21 mouse cellular contexts compared by ENCODE assay signal in genomic region chr9:80215502-80215901, GRCm38 (mm10). TPM values are rescaled to one million over a fixed set of nuclear protein-coding genes. Genes with fewer than 3 reads are reported as not detected.
DNase-seq lines count a peak whose midpoint lies in the region; ATAC-seq and TF ChIP-seq lines count a peak whose summit lies in the region.
"Had no signal": no experiment of that assay in that cellular context is flagged by ENCODE, and none has a peak within 500 bp of the region (broad histone marks: within the 10 kb centered on the region; RNA-seq: fewer than 3 reads in every experiment).

No protein-coding gene starts in this region.

- no peak overlapping the region for H3K4me3 ChIP-seq in kidney, embryonic 15.5 days (replicated peaks)
- H3K4me3 ChIP-seq in kidney, postnatal 0 days (replicated peaks; ENCODE audit: low read depth, low read length): no peak overlapping the region
- no peak overlapping the region for H3K4me3 ChIP-seq in kidney, adult 2 months (ENCODE audit: insufficient read depth, low read depth, low read length)
- H3K4me3 ChIP-seq: embryonic facial prominence, embryonic 13.5 days; embryonic facial prominence, embryonic 15.5 days; erythroblast, embryonic 14.5 days; forebrain, embryonic 10.5 days; forebrain, embryonic 12.5 days had no signal

- no peaks in the 10 kb centered on the region for H3K27me3 ChIP-seq in kidney, embryonic 15.5 days
- H3K27me3 ChIP-seq in kidney, postnatal 0 days (ENCODE audit: insufficient read depth, low read length): no peaks in the 10 kb centered on the region
- no peaks in the 10 kb centered on the region for H3K27me3 ChIP-seq in kidney, adult 2 months (replicated peaks; ENCODE audit: control insufficient read depth, insufficient read depth, low read length)
- H3K27me3 ChIP-seq: embryonic facial prominence, embryonic 13.5 days; embryonic facial prominence, embryonic 15.5 days; forebrain, embryonic 12.5 days had no signal

- WGBS in kidney, embryonic 15.5 days: 63% methylated on average over 5 of the region's 5 CpGs
- 51% methylated on average over 5 of the region's 5 CpGs for WGBS in kidney, postnatal 0 days
- 61% methylated on average over 5 of the region's 5 CpGs for WGBS in kidney, adult 2 months

- DNase-seq in kidney, adult 11 months: no peak
- DNase-seq in kidney, postnatal 0 days (ENCODE audit: low spot score): peak; percentile 64
- DNase-seq in kidney, adult 2 months: no peak
- DNase-seq: adrenal gland, adult 2 months; adrenal gland, postnatal 10 days; adrenal gland, postnatal 25 days; cerebellum, adult 11 months; cerebellum, adult 18-20 months; cerebellum, adult 8-10 months; cerebellum, adult 9-11 months; cerebellum, postnatal 14 days; cerebellum, postnatal 36 days; embryo, embryonic 11 days had no signal

- TF ChIP-seq POLR2A in kidney, adult 2 months (IDR thresholded peaks at IDR 0.05; ENCODE audit: low read depth, low read length): no peak

- ATAC-seq in kidney, embryonic 15.5 days (replicated peaks; ENCODE audit: low FRiP score): peak; percentile 81
- ATAC-seq in kidney, postnatal 0 days (replicated peaks; ENCODE audit: low FRiP score, low read depth): peak; percentile 61; the same call in 1 of the 2 replicates
- ATAC-seq: forebrain, embryonic 14.5 days; forebrain, embryonic 16.5 days had no signal

- no peak overlapping the region for H3K4me2 ChIP-seq in kidney, embryonic 15.5 days
- no peak overlapping the region for H3K4me2 ChIP-seq in kidney, postnatal 0 days (ENCODE audit: low read length)
- H3K4me2 ChIP-seq: embryonic facial prominence, embryonic 13.5 days; embryonic facial prominence, embryonic 15.5 days; forebrain, embryonic 12.5 days had no signal

- peaks cover 24% of the 10 kb centered on the region for H3K4me1 ChIP-seq in kidney, embryonic 15.5 days
- 0 out of 2 replicates have a peak, but pooled peaks cover 5% of the 10 kb centered on the region for H3K4me1 ChIP-seq in kidney, postnatal 0 days (replicated peaks; ENCODE audit: insufficient read depth, low read length)
- H3K4me1 ChIP-seq in kidney, adult 2 months (ENCODE audit: control insufficient read depth, insufficient read depth, low read length): peaks cover 13% of the 10 kb centered on the region; the same call in 1 of the 2 replicates
- H3K4me1 ChIP-seq: forebrain, embryonic 10.5 days had no signal

- H3K9me3 ChIP-seq in kidney, embryonic 15.5 days (replicated peaks): no peaks in the 10 kb centered on the region
- H3K9me3 ChIP-seq in kidney, postnatal 0 days (replicated peaks; ENCODE audit: low read length): no peaks in the 10 kb centered on the region
- H3K9me3 ChIP-seq: embryonic facial prominence, embryonic 13.5 days; embryonic facial prominence, embryonic 15.5 days; forebrain, embryonic 10.5 days; forebrain, embryonic 12.5 days had no signal

- 0 out of 2 replicates have a peak, but pooled peaks cover 14% of the 10 kb centered on the region for H3K36me3 ChIP-seq in kidney, embryonic 15.5 days
- 0 out of 2 replicates have a peak, but pooled peaks cover 3% of the 10 kb centered on the region for H3K36me3 ChIP-seq in kidney, postnatal 0 days (ENCODE audit: insufficient read depth, low read length)
- H3K36me3 ChIP-seq in kidney, adult 2 months (ENCODE audit: control insufficient read depth, insufficient read depth, low read length): peaks cover 8% of the 10 kb centered on the region
- H3K36me3 ChIP-seq: embryonic facial prominence, embryonic 13.5 days; embryonic facial prominence, embryonic 15.5 days; forebrain, embryonic 10.5 days; forebrain, embryonic 12.5 days had no signal

- no peak overlapping the region for H3K9ac ChIP-seq in kidney, embryonic 15.5 days
- no peak overlapping the region for H3K9ac ChIP-seq in kidney, postnatal 0 days (ENCODE audit: low read depth, low read length)
- H3K9ac ChIP-seq: embryonic facial prominence, embryonic 13.5 days; embryonic facial prominence, embryonic 15.5 days; forebrain, embryonic 12.5 days had no signal

- 0 out of 2 replicates have a peak overlapping the region, but pooled peaks have one; percentile 0 for H3K27ac ChIP-seq in kidney, embryonic 15.5 days
- H3K27ac ChIP-seq in kidney, postnatal 0 days: no peak overlapping the region
- H3K27ac ChIP-seq in kidney, adult 2 months (ENCODE audit: insufficient read depth, low read depth, low read length): no peak overlapping the region
- H3K27ac ChIP-seq: embryonic facial prominence, embryonic 13.5 days; embryonic facial prominence, embryonic 15.5 days; forebrain, embryonic 10.5 days; forebrain, embryonic 12.5 days had no signal

- TF ChIP-seq CTCF in kidney, postnatal 0 days (IDR thresholded peaks at IDR 0.05; ENCODE audit: low read depth): no peak
- TF ChIP-seq CTCF in kidney, adult 2 months (conservative IDR thresholded peaks at IDR 0.05; ENCODE audit: insufficient read depth, insufficient read length, low read depth, low read length): no peak

RNA-seq across cellular contexts. Expression of gene Myo6, which starts 50.7 kb away (rescaled TPM):
- 54.0 and 56.7 TPM in 2 replicates for polyA plus RNA-seq in kidney, embryonic 15.5 days (2015; fragmentation: Nextera tagmentation; extraction: Ambion mirVana)
- 51.0 and 63.1 TPM in 2 replicates for polyA plus RNA-seq in kidney, postnatal 0 days (2015; fragmentation: Nextera tagmentation; extraction: Ambion mirVana)
- 75.7 and 76.4 TPM in 2 replicates for polyA plus RNA-seq in kidney, adult 2 months (2012; rRNA removed)
